Mouse (Mus musculus) MEL (cell line): ENCODE data around the gene Exoc3l.

Source experiments
- CHD2 ChIP-seq: IDR thresholded peaks from 2 replicates; pipeline ENCODE4 v1.6.1; 2011; ENCODE audit warnings: low read length, improper control_type of control experiment
- CTCF ChIP-seq, 3 experiments: IDR thresholded peaks in 2 of 3; conservative IDR thresholded peaks in 1 of 3; 2 replicates each; pipeline ENCODE4 v1.5.1; 2011 to 2012; ENCODE audit warnings: low read length in 3 of 3, low read depth in 2 of 3, mild to moderate bottlenecking in 2 of 3, improper control_type of control experiment in 1 of 3, inconsistent platforms in 1 of 3, mixed read lengths in 1 of 3, moderate library complexity in 1 of 3; ENCODE audit not compliant: control insufficient read depth in 1 of 3, insufficient read depth in 1 of 3, poor library complexity in 1 of 3, severe bottlenecking in 1 of 3
- GATA1 ChIP-seq: IDR thresholded peaks from 2 replicates; pipeline ENCODE4 v1.6.1; 2011; ENCODE audit warnings: low read depth, low read length, improper control_type of control experiment
- MAFK ChIP-seq: IDR thresholded peaks from 2 replicates; pipeline ENCODE4 v1.6.1; 2011; ENCODE audit warnings: low read depth, mild to moderate bottlenecking, low read length, improper control_type of control experiment, borderline replicate concordance
- MAX ChIP-seq: IDR thresholded peaks from 2 replicates; pipeline ENCODE4 v1.6.1; 2011; ENCODE audit warnings: low read length, improper control_type of control experiment
- MEF2A ChIP-seq: IDR thresholded peaks from 2 replicates; pipeline ENCODE4 v1.6.1; 2014; ENCODE audit warnings: low read depth, mild to moderate bottlenecking, inconsistent platforms, low read length, improper control_type of control experiment; ENCODE audit not compliant: poor library complexity, insufficient replicate concordance, severe bottlenecking; ENCODE audit errors: extremely low read depth
- NRF1 ChIP-seq: IDR thresholded peaks from 2 replicates; pipeline ENCODE4 v1.6.1; 2014; ENCODE audit warnings: low read depth, mild to moderate bottlenecking, inconsistent platforms, low read length, improper control_type of control experiment, moderate library complexity; ENCODE audit not compliant: poor library complexity, insufficient read depth, severe bottlenecking
- POLR2A ChIP-seq, 2 experiments: IDR thresholded peaks; 2 replicates each; pipeline ENCODE4 v1.6.1; 2011 to 2012; ENCODE audit warnings: low read length in 2 of 2, mild to moderate bottlenecking in 2 of 2, control low read depth in 1 of 2, improper control_type of control experiment in 1 of 2, low read depth in 1 of 2, moderate library complexity in 1 of 2; ENCODE audit not compliant: control insufficient read depth in 1 of 2, insufficient read depth in 1 of 2, poor library complexity in 1 of 2
- RAD21 ChIP-seq: IDR thresholded peaks from 2 replicates; pipeline ENCODE4 v1.6.1; 2011; ENCODE audit warnings: mild to moderate bottlenecking, low read depth, low read length, improper control_type of control experiment
- SIN3A ChIP-seq: IDR thresholded peaks from 2 replicates; pipeline ENCODE4 v1.6.1; 2012; ENCODE audit warnings: low read length, improper control_type of control experiment, inconsistent platforms
- TBP ChIP-seq: IDR thresholded peaks from 2 replicates; pipeline ENCODE4 v1.8.0; 2011; ENCODE audit warnings: low read depth, low read length, improper control_type of control experiment
- USF1 ChIP-seq: IDR thresholded peaks from 2 replicates; pipeline ENCODE4 v1.6.1; 2014; ENCODE audit warnings: low read depth, mild to moderate bottlenecking, inconsistent platforms, low read length, improper control_type of control experiment, moderate library complexity
- ZNF384 ChIP-seq: IDR thresholded peaks from 2 replicates; pipeline ENCODE4 v1.6.1; 2012; ENCODE audit warnings: low read depth, mild to moderate bottlenecking, inconsistent platforms, low read length, improper control_type of control experiment

GRCm38 (mm10) chr8:105332523-105332922 is 36.6 kb upstream of the Exoc3l start:
- no peak for TF ChIP-seq RAD21
- TF ChIP-seq CHD2, result no peak
- no peak for TF ChIP-seq SIN3A
- no peak for TF ChIP-seq ZNF384
- TF ChIP-seq CTCF (IDR thresholded peaks at IDR 0.05 in 2 of 3, conservative IDR thresholded peaks at IDR 0.05 in 1 of 3; ENCODE audit: control insufficient read depth in 1 of 3, insufficient read depth in 1 of 3, low read depth in 2 of 3, low read length in 3 of 3, poor library complexity in 1 of 3, severe bottlenecking in 1 of 3), result no peak
- no peak for TF ChIP-seq GATA1
- TF ChIP-seq NRF1, result no peak
- TF ChIP-seq MAX, result no peak
- no peak for TF ChIP-seq POLR2A (IDR thresholded peaks at IDR 0.05; ENCODE audit: control insufficient read depth in 1 of 2, insufficient read depth in 1 of 2, low read depth in 1 of 2, low read length in 2 of 2, poor library complexity in 1 of 2)
- TF ChIP-seq MEF2A, result no peak
- TF ChIP-seq TBP, result no peak
- no peak for TF ChIP-seq USF1
- no peak for TF ChIP-seq MAFK
